Mouse (Mus musculus) brain, embryonic 14.5 days (tissue): ENCODE measurements around the gene Mgll.

Experiments
- CTCF ChIP-seq: fragments of 200-500 bp; IDR thresholded peaks from 2 replicates; pipeline ENCODE4 v1.5.1; 2012; ENCODE audit warnings: inconsistent platforms, mild to moderate bottlenecking, moderate library complexity, borderline replicate concordance; ENCODE audit not compliant: insufficient read depth, insufficient read length; ENCODE audit errors: extremely low read depth
- POLR2A ChIP-seq: fragments of 200-500 bp; IDR thresholded peaks from 2 replicates; pipeline ENCODE4 v1.6.1; 2012; ENCODE audit warnings: mild to moderate bottlenecking, inconsistent platforms, borderline replicate concordance; ENCODE audit not compliant: poor library complexity, insufficient read depth, insufficient read length, severe bottlenecking; ENCODE audit errors: extremely low read depth

GRCm38 (mm10) chr6:88809091-88810037 is 85.2 kb downstream of the Mgll start:
- TF ChIP-seq CTCF (no peak), POLR2A (no peak)
